Mouse (Mus musculus) liver, embryonic 16.5 days (tissue): ENCODE data around the gene Slc25a51. TPM values are rescaled to one million over a fixed set of nuclear protein-coding genes. Genes with fewer than 3 reads are reported as not detected.

Experiments
- ATAC-seq: fragments of 200-750 bp; cut with Nextera tagmentation; 2 replicates; pipeline ENCODE4 v1.8.0; 2017; ENCODE audit warnings: low read depth, mild to moderate bottlenecking, moderate number of reproducible peaks, moderate library complexity
- H3K27ac ChIP-seq: fragments of 300-500 bp; sonication (generic); 2 replicates; pipeline ENCODE4 v1.5.1; 2014; ENCODE audit warnings: mild to moderate bottlenecking, low read length
- H3K27me3 ChIP-seq: fragments of 300-500 bp; sonication (generic); 2 replicates; pipeline ENCODE4 v1.6.1; 2014; ENCODE audit warnings: low read depth, low read length, mixed read lengths; ENCODE audit not compliant: control insufficient read depth, insufficient read depth
- H3K36me3 ChIP-seq: fragments of 300-500 bp; sonication (generic); 2 replicates; pipeline ENCODE4 v1.6.1; 2014; ENCODE audit warnings: mild to moderate bottlenecking; ENCODE audit not compliant: control insufficient read depth, insufficient read depth
- H3K4me1 ChIP-seq: fragments of 300-500 bp; sonication (generic); 2 replicates; pipeline ENCODE4 v1.6.1; 2014; ENCODE audit warnings: low read depth, low read length, mixed read lengths; ENCODE audit not compliant: control insufficient read depth
- H3K4me2 ChIP-seq: fragments of 300-500 bp; sonication (generic); 2 replicates; pipeline ENCODE4 v1.6.1; 2014; ENCODE audit warnings: low read depth, low read length, mixed read lengths
- H3K4me3 ChIP-seq: fragments of 300-500 bp; sonication (generic); 2 replicates; pipeline ENCODE4 v1.5.1; 2014; ENCODE audit warnings: low read depth, mild to moderate bottlenecking, low read length
- H3K9ac ChIP-seq: fragments of 300-500 bp; sonication (generic); 2 replicates; pipeline ENCODE4 v1.6.1; 2014; ENCODE audit warnings: low read depth, low read length
- H3K9me3 ChIP-seq: fragments of 300-500 bp; sonication (generic); replicated peaks from 2 replicates; pipeline ENCODE4 v1.6.1; 2016; ENCODE audit warnings: low read length; ENCODE audit not compliant: control insufficient read depth
- WGBS: fragments of 180-500 bp; shearing (Covaris S2); extraction: QIAGEN DNeasy Blood & Tissue Kit; methylation state at CpG from one replicate; pipeline ENCODE4 v1.1.7; 2014; ENCODE audit not compliant: insufficient replicate concordance; 5-methylcytosine and 5-hydroxymethylcytosine counted together
- polyA plus RNA-seq: library from polyadenylated mRNA; unstranded; fragments of >200 nt; fragmentation: Nextera tagmentation; extraction: Ambion mirVana; gene quantifications from 2 replicates; pipeline ENCODE4 v1.2.1, GENCODE M21; 2015

Slc25a51 gene
- polyA plus RNA-seq, 1 experiment from 2014 or later, result 79.3 TPM

DNA sequence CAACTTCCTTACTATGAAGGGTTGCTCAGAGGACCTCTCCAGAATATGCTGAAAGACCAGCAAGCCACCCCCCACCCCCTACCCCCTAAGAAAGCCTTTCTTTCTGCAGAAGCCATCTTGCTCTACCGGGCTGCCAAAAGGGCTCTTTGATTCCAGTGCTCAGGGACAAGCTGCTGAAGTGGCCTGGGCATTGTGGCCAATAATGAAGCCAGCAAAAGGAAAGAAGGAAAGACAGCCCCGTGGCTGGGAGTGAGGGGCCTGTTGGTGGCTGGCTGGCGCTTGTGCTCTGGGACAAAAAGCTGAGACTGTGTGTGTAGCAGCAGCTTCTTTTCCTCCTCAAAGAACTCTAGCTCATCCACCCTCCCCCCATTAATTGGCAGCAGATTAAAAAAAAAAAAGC is 12.2 kb upstream of the Slc25a51 start:
- Histone ChIP-seq H3K9ac (no peak overlapping the region), H3K27ac (no peak overlapping the region), H3K27me3 (peaks cover 5% of the 10 kb centered on the region), H3K4me3 (no peak overlapping the region), H3K4me2 (no peak overlapping the region), H3K9me3 (no peaks in the 10 kb centered on the region), H3K36me3 (peaks cover 3% of the 10 kb centered on the region; the same call in 1 of the 2 replicates), H3K4me1 (peaks cover 7% of the 10 kb centered on the region; the same call in 1 of the 2 replicates)
- 55% methylated on average over 3 of the region's 3 CpGs for WGBS
- no peak for ATAC-seq

- H3K27me3 ChIP-seq, result peaks cover 14% of the 10 kb centered on the region
- H3K27ac ChIP-seq, result no peak overlapping the region
- 73% methylated on average over 4 of the region's 4 CpGs for WGBS
- H3K9me3 ChIP-seq, result no peaks in the 10 kb centered on the region
- ATAC-seq, result no peak
- H3K4me2 ChIP-seq, result no peak overlapping the region
- H3K4me1 ChIP-seq, result peaks cover 7% of the 10 kb centered on the region; the same call in 1 of the 2 replicates
- H3K36me3 ChIP-seq, result peaks cover 3% of the 10 kb centered on the region; the same call in 1 of the 2 replicates
- H3K4me3 ChIP-seq, result no peak overlapping the region
- H3K9ac ChIP-seq, result no peak overlapping the region
Measured at GRCm38 (mm10) chr4:45419051-45419450, 10.5 kb upstream of the Slc25a51 start.

DNA sequence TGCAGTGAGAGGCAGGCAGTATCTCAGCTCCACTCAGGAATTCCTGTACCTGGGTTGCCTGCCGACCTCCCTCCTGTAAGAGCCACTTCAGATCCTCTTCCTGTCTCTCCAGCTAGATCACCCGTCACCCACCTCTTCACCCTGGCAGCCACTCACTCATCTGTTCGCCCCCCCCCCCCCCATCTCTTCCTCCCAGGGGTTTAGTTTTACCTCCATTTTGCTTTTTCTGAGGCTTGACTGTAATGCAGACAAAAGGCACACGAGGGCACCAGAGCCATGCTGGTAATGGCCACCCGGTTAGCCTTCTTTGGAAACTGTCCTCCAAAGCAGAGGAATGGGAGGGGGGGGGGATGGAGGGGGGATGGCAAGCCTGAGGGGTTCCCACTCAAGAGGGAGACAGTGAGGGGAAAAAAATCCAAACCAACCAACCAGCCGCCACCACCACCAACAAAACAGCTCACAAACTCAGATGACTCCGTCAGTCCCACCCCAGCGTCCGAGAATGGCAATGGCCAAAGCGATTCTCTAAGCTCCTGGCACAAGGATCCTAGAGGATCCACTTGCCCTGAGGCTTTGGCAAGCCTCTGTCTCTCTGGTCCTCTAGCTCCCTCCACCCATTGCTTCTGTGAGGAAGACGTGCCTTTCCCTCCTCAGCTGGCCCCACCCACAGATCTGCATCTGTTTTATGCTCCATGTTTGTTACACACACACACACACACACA is 9.8 kb upstream of the Slc25a51 start:
- Histone ChIP-seq H3K9ac (no peak overlapping the region), H3K27ac (no peak overlapping the region), H3K4me2 (no peak overlapping the region), H3K9me3 (no peaks in the 10 kb centered on the region), H3K36me3 (peaks cover 3% of the 10 kb centered on the region; the same call in 1 of the 2 replicates), H3K27me3 (peaks cover 14% of the 10 kb centered on the region), H3K4me3 (no peak overlapping the region), H3K4me1 (peaks cover 7% of the 10 kb centered on the region; the same call in 1 of the 2 replicates)
- WGBS, result 34% methylated on average over 10 of the region's 11 CpGs
- no peak for ATAC-seq

GRCm38 (mm10) chr4:45416314-45416713 is 7.7 kb upstream of the Slc25a51 start:
- Histone ChIP-seq H3K4me1 (peaks cover 9% of the 10 kb centered on the region), H3K27ac (no peak overlapping the region), H3K36me3 (no peaks in the 10 kb centered on the region), H3K27me3 (peaks cover 25% of the 10 kb centered on the region), H3K4me2 (no peak overlapping the region), H3K9me3 (no peaks in the 10 kb centered on the region), H3K9ac (no peak overlapping the region), H3K4me3 (no peak overlapping the region)
- 59% methylated on average over 7 of the region's 7 CpGs for WGBS
- ATAC-seq, result no peak

- Histone ChIP-seq H3K4me1 (peaks cover 20% of the 10 kb centered on the region), H3K4me3 (no peak overlapping the region), H3K27ac (no peak overlapping the region), H3K9me3 (no peaks in the 10 kb centered on the region), H3K27me3 (peaks cover 31% of the 10 kb centered on the region), H3K9ac (no peak overlapping the region), H3K36me3 (no peaks in the 10 kb centered on the region), H3K4me2 (no peak overlapping the region)
- peak; percentile 60 for ATAC-seq
- WGBS, result 53% methylated on average over 9 of the region's 9 CpGs
Measured at GRCm38 (mm10) chr4:45413674-45414338, 5.2 kb upstream of the Slc25a51 start.

DNA sequence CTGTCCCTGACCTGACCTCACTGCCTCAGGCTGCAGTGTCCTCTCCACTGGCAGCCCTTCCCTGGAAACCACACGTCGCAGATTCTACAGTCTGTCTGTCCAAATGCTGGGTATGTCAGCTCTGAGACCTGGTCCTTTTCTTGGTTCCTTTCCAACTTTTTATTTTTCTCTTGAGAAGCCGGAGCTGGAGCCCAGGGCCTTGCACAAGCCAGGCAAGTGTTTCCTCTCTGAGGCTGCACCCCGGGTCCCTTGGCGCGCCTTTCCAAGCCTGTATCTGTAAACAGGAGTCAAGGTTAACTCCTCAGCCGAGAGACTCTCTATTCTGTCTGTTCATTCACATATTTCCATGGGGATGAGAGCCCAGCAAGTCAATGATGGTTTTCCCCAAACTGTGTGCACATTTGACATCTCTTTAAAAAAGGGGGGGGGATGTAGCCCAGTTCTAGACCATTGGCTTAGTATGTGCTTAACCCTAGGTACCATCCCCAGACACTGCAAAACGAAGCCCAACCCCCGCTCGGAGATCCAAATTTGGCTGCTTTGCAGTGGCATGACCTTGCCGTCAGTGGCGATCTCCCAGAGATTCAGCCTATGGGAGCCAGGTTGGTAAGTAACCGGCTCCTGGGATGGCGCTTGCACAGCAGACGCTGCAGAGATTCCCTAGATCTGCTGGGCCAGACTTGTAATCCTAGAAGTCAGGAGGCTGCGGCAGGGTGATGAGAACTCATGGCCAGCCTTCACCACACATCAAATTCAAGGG is 4.0 kb upstream of the Slc25a51 start:
- H3K9me3 ChIP-seq, result no peaks in the 10 kb centered on the region
- no peaks in the 10 kb centered on the region for H3K36me3 ChIP-seq
- H3K27me3 ChIP-seq, result peaks cover 31% of the 10 kb centered on the region
- no peak overlapping the region for H3K9ac ChIP-seq
- no peak for ATAC-seq
- peaks cover 18% of the 10 kb centered on the region for H3K4me1 ChIP-seq
- 67% methylated on average over 16 of the region's 16 CpGs for WGBS
- no peak overlapping the region for H3K27ac ChIP-seq
- H3K4me3 ChIP-seq, result no peak overlapping the region
- no peak overlapping the region for H3K4me2 ChIP-seq

DNA sequence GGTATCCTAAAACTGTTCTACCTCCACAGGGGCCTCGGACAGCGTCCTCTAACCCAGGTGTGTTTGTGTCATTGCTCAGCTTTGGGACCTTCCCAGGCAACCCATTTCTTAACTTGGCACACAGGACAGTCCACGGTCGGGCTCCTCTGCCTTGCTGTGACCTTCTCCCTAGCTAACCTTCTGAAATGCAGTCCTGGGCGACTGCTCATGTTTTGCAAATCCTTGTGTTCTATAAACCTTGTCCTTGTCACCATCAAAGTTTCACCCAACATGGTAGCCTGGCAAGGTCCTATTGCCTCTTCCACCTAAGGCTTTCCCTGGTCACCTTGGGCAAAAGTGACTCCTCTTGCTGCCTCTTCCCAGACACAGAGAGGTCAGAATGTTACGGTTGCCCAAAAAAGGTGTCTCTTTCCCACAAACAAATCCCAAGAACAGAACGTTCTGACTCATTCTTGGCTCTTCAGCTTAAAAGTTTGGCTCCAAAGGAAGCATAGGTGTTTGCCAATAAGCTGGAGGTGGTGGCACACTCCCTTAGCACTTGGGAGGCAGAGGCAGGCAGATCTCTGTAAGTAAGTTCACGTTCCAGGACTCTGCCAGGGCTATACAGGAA is 2.7 kb upstream of the Slc25a51 start:
- Histone ChIP-seq H3K9ac (no peak overlapping the region), H3K27ac (no peak overlapping the region), H3K9me3 (no peaks in the 10 kb centered on the region), H3K4me2 (no peak overlapping the region), H3K4me1 (peaks cover 27% of the 10 kb centered on the region), H3K27me3 (peaks cover 28% of the 10 kb centered on the region), H3K4me3 (no peak overlapping the region), H3K36me3 (no peaks in the 10 kb centered on the region)
- 70% methylated on average over 8 of the region's 8 CpGs for WGBS
- ATAC-seq, result no peak

GRCm38 (mm10) chr4:45409270-45409669 is 704 bp upstream of the Slc25a51 start:
- peak; percentile 55 for ATAC-seq
- no peaks in the 10 kb centered on the region for H3K9me3 ChIP-seq
- H3K27ac ChIP-seq, result peak overlapping the region; percentile 97
- peak overlapping the region; percentile 85 for H3K4me3 ChIP-seq
- H3K36me3 ChIP-seq, result peaks cover 3% of the 10 kb centered on the region
- peak overlapping the region; percentile 98 for H3K4me2 ChIP-seq
- H3K4me1 ChIP-seq, result peaks cover 41% of the 10 kb centered on the region
- peaks cover 18% of the 10 kb centered on the region for H3K27me3 ChIP-seq
- under 1% methylated on average over 10 of the region's 10 CpGs for WGBS
- peak overlapping the region; percentile 99 for H3K9ac ChIP-seq
